8 mouse cellular contexts compared by ENCODE assay signal in the genomic region with DNA sequence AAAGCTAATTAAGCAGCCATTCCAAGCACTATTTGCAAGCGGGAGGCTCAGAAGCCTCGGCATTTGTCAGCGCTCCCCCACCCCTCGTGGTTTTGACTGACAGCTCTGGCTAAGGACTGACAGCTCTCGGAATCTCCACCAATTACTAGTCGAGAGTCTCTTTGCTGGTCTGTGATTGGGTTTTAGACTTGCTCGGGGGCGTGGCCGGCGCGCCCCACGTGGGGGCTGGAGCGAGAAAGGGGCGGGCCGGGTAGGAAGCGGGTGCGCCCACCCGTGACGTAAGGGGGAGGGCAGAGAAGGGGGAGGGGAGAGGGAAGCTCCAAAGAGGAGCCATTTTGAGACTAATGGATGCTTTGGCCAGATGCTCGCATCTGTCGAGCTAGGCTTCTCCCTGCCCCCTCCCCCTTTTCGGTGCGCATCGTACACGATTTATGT. TPM values are rescaled to one million over a fixed set of nuclear protein-coding genes. Genes with fewer than 3 reads are reported as not detected.
A peak's percentile ranks its signal among the peaks of the same experiment; 100 is the strongest.
DNase-seq lines count a peak whose midpoint lies in the region; ATAC-seq and TF ChIP-seq lines count a peak whose summit lies in the region.

No protein-coding gene starts in this region.

- H3K4me3 ChIP-seq in G1E (ENCODE audit: low read depth, low read length), result peak overlapping the region; percentile 71
- H3K4me3 ChIP-seq in forebrain, embryonic 16.5 days (replicated peaks; ENCODE audit: low read length), result peak overlapping the region; percentile 79
- H3K4me3 ChIP-seq in lung, embryonic 15.5 days, result peak overlapping the region; percentile 93

- H3K9me3 ChIP-seq in G1E (replicated peaks), result peaks cover 14% of the 10 kb centered on the region
- no peaks in the 10 kb centered on the region for H3K9me3 ChIP-seq in forebrain, embryonic 16.5 days (ENCODE audit: control insufficient read depth, low read length)
- H3K9me3 ChIP-seq in lung, embryonic 15.5 days, result no peaks in the 10 kb centered on the region

- H3K4me2 ChIP-seq in forebrain, embryonic 16.5 days (ENCODE audit: low read length), result peak overlapping the region; percentile 94
- H3K4me2 ChIP-seq in lung, embryonic 15.5 days, result peak overlapping the region; percentile 76

- peak; percentile 81 for ATAC-seq in G1E (ENCODE audit: extremely low read depth, insufficient number of reproducible peaks, low FRiP score, poor library complexity, severe bottlenecking)
- ATAC-seq in forebrain, embryonic 16.5 days, result peak; percentile 90
- ATAC-seq in lung, embryonic 15.5 days (ENCODE audit: borderline replicate concordance, extremely low read depth, low FRiP score, low TSS enrichment), result peak; percentile 80

- no peak for TF ChIP-seq CTCF in G1E (IDR thresholded peaks at IDR 0.05; ENCODE audit: low read depth, low read length)

- H3K9ac ChIP-seq in forebrain, embryonic 16.5 days (replicated peaks; ENCODE audit: low read depth, low read length), result peak overlapping the region; percentile 72
- H3K9ac ChIP-seq in lung, embryonic 15.5 days, result peak overlapping the region; percentile 55

- H3K27me3 ChIP-seq in G1E (ENCODE audit: insufficient read depth, low read length), result peaks cover 30% of the 10 kb centered on the region
- peaks cover 8% of the 10 kb centered on the region; the same call in 1 of the 2 replicates for H3K27me3 ChIP-seq in forebrain, embryonic 16.5 days (replicated peaks; ENCODE audit: control insufficient read depth, insufficient read depth, low read length)
- H3K27me3 ChIP-seq in lung, embryonic 15.5 days, result peaks cover 17% of the 10 kb centered on the region; the same call in 1 of the 2 replicates

- peak overlapping the region; percentile 89 for H3K27ac ChIP-seq in forebrain, embryonic 16.5 days (ENCODE audit: low read length)
- H3K27ac ChIP-seq in lung, embryonic 15.5 days, result peak overlapping the region; percentile 96

- peaks cover 3% of the 10 kb centered on the region for H3K36me3 ChIP-seq in G1E (replicated peaks)
- no peaks in the 10 kb centered on the region for H3K36me3 ChIP-seq in forebrain, embryonic 16.5 days (ENCODE audit: control insufficient read depth, insufficient read depth)
- H3K36me3 ChIP-seq in lung, embryonic 15.5 days, result no peaks in the 10 kb centered on the region; the same call in 1 of the 2 replicates

- H3K4me1 ChIP-seq in G1E (ENCODE audit: insufficient read depth, low read depth, low read length), result peaks cover 13% of the 10 kb centered on the region
- peaks cover 41% of the 10 kb centered on the region for H3K4me1 ChIP-seq in forebrain, embryonic 16.5 days (replicated peaks; ENCODE audit: control insufficient read depth, insufficient read depth, low read length)
- peaks cover 61% of the 10 kb centered on the region for H3K4me1 ChIP-seq in lung, embryonic 15.5 days

- DNase-seq in G1E (ENCODE audit: low spot score), result peak; percentile 98
- DNase-seq in cerebellum, adult 18-20 months, result peak; percentile 100
- DNase-seq in heart, postnatal 4 days, result peak; percentile 99
- DNase-seq in layer of hippocampus, adult 8-10 months (ENCODE audit: low spot score in 2 of 2), result peak; percentile 99 to 100
- DNase-seq in ovary, postnatal 10 days (ENCODE audit: low spot score), result peak; percentile 97
- DNase-seq in thymus, postnatal 10 days (ENCODE audit: low spot score in 2 of 2), result peak; percentile 99 to 100

- WGBS in forebrain, embryonic 16.5 days, result under 1% methylated on average over 24 of the region's 25 CpGs
- under 1% methylated on average over 22 of the region's 25 CpGs for WGBS in lung, embryonic 15.5 days

RNA-seq across cellular contexts. Expression of a gene that starts 1.7 kb away (rescaled TPM):
- total RNA-seq in G1E (2014; fragmentation: Nextera tagmentation) (131 and 136 TPM in 2 replicates), G1E (2017) (22.7 and 29.7 TPM in 2 replicates)
- polyA plus RNA-seq in G1E (2012), result 144 and 162 TPM in 2 replicates
- 36.8 and 42.5 TPM in 2 replicates for polyA plus RNA-seq in forebrain, embryonic 16.5 days (2015; fragmentation: Nextera tagmentation; extraction: Ambion mirVana)
- 10 to 100 TPM; 23.2 to 27.9 TPM for total RNA-seq in heart, postnatal 4 days (2021)
- total RNA-seq in layer of hippocampus, adult 8-10 months (2022), result 10 to 100 TPM; 47.8 to 62.3 (median 56.9) TPM
- 25.2 and 27.1 TPM in 2 replicates for polyA plus RNA-seq in lung, embryonic 15.5 days (2015; fragmentation: Nextera tagmentation; extraction: Ambion mirVana)

Comparison
In these comparisons a context has a peak if more than half of its experiments do, and no peak if none do; other contexts are left out.
1. Peak in every context shown above with its lines: DNase-seq, ATAC-seq, H3K4me3 ChIP-seq and H3K27ac ChIP-seq.